Mouse (Mus musculus): ENCODE measurements at regions not wholly inside any gene's neighbourhood (a gene's known extent, or its start where the extent isn't known, plus 50 kb on each side); places are given as distances from the start of the nearest gene placed in this dataset.

GRCm38 (mm10) chr4:152935484-152935883 is 457.8 kb upstream of the Kcnab2 start:
- no peak for DNase-seq (ENCODE audit: low read depth, low spot score)

GRCm38 (mm10) chr4:152928422-152928985 is 450.8 kb upstream of the Kcnab2 start:
- DNase-seq (ENCODE audit: low read depth, low spot score) = no peak

- DNase-seq (ENCODE audit: low read depth, low spot score) = no peak
Observed at GRCm38 (mm10) chr4:152920261-152920660, 442.6 kb upstream of the Kcnab2 start.

GRCm38 (mm10) chr4:152919851-152920250 is 442.2 kb upstream of the Kcnab2 start:
- no peak for DNase-seq (ENCODE audit: low read depth, low spot score)

- peak; percentile 36 for DNase-seq (ENCODE audit: low read depth, low spot score)
Observed at GRCm38 (mm10) chr4:152916576-152916975, 438.9 kb upstream of the Kcnab2 start.

- peak; percentile 90 for DNase-seq (ENCODE audit: low read depth, low spot score)
Observed at GRCm38 (mm10) chr4:152913497-152913896, 435.8 kb upstream of the Kcnab2 start.

- no peak for DNase-seq (ENCODE audit: low read depth, low spot score)
Observed at GRCm38 (mm10) chr4:152912846-152913245, 435.2 kb upstream of the Kcnab2 start.

GRCm38 (mm10) chr4:152908235-152908634 is 430.6 kb upstream of the Kcnab2 start:
- no peak for DNase-seq (ENCODE audit: low read depth, low spot score)

- DNase-seq (ENCODE audit: low read depth, low spot score) = no peak
Observed at GRCm38 (mm10) chr4:152902851-152903250, 425.2 kb upstream of the Kcnab2 start.

GRCm38 (mm10) chr4:152900049-152900448 is 422.4 kb upstream of the Kcnab2 start:
- no peak for DNase-seq (ENCODE audit: low read depth, low spot score)

- peak; percentile 28 for DNase-seq (ENCODE audit: low read depth, low spot score)
Observed at GRCm38 (mm10) chr4:152895076-152895475, 417.4 kb upstream of the Kcnab2 start.

- DNase-seq (ENCODE audit: low read depth, low spot score) = no peak
Observed at GRCm38 (mm10) chr4:152892997-152893396, 415.3 kb upstream of the Kcnab2 start.

GRCm38 (mm10) chr4:152889211-152889610 is 411.5 kb upstream of the Kcnab2 start:
- peak; percentile 25 for DNase-seq (ENCODE audit: low read depth, low spot score)

- DNase-seq (ENCODE audit: low read depth, low spot score) = no peak
Observed at GRCm38 (mm10) chr4:152888306-152888705, 410.6 kb upstream of the Kcnab2 start.

- DNase-seq (ENCODE audit: low read depth, low spot score) = peak; percentile 95
Observed at GRCm38 (mm10) chr4:152886773-152887172, 409.1 kb upstream of the Kcnab2 start.

- DNase-seq (ENCODE audit: low read depth, low spot score) = peak; percentile 67
Observed at GRCm38 (mm10) chr4:152881433-152881930, 403.8 kb upstream of the Kcnab2 start.

- DNase-seq (ENCODE audit: low read depth, low spot score) = no peak
Observed at GRCm38 (mm10) chr4:152880368-152880767, 402.7 kb upstream of the Kcnab2 start.

GRCm38 (mm10) chr4:152878941-152879340 is 401.3 kb upstream of the Kcnab2 start:
- DNase-seq (ENCODE audit: low read depth, low spot score) = no peak

- no peak for DNase-seq (ENCODE audit: low read depth, low spot score)
Observed at GRCm38 (mm10) chr4:152878401-152878800, 400.7 kb upstream of the Kcnab2 start.

GRCm38 (mm10) chr4:152870046-152870445 is 392.4 kb upstream of the Kcnab2 start:
- no peak for DNase-seq (ENCODE audit: low read depth, low spot score)

GRCm38 (mm10) chr4:152865894-152866293 is 388.2 kb upstream of the Kcnab2 start:
- no peak for DNase-seq (ENCODE audit: low read depth, low spot score)

GRCm38 (mm10) chr4:152862818-152863614 is 385.3 kb upstream of the Kcnab2 start:
- no peak for DNase-seq (ENCODE audit: low read depth, low spot score)

GRCm38 (mm10) chr4:152859161-152859560 is 381.5 kb upstream of the Kcnab2 start:
- no peak for DNase-seq (ENCODE audit: low read depth, low spot score)

All from R1 (cell line).